Mouse (Mus musculus): ENCODE results near the gene Eif4e3.

- TF ChIP-seq GATA1 (IDR thresholded peaks at IDR 0.05; ENCODE audit: borderline replicate concordance, low read length) (no peak), FLI1 (IDR thresholded peaks at IDR 0.05; ENCODE audit: low read length) (no peak)
Observed at GRCm38 (mm10) chr6:99602434-99602833, 64.1 kb downstream of the Eif4e3 start.

Measured in megakaryocyte, embryonic 14.5 days (primary cell).